In the genomic region with DNA sequence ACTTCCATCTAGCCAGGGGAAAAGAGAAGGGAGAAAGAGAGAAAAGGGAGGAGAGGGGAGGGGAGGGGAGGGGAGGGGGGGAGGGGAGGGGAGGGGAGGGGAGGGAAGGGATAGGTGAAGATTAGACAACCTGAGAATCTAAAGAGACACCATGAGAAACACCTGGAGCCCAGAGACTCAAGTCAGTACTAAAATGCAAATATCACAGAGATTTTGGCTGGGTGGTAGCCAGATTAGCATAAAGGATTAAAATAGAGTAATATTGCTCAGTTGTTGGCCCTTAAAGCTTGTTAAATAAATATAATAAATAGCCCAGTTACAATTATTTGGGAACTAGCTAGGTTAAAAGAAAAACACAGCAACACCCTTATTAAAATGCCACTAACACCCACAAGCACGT, we compare ENCODE assay signal across 11 mouse cellular contexts. TPM values are rescaled to one million over a fixed set of nuclear protein-coding genes. Genes with fewer than 3 reads are reported as not detected.
DNase-seq lines count a peak whose midpoint lies in the region; ATAC-seq and TF ChIP-seq lines count a peak whose summit lies in the region.
"Had no signal": no experiment of that assay in that cellular context is flagged by ENCODE, and none has a peak within 500 bp of the region (broad histone marks: within the 10 kb centered on the region; RNA-seq: fewer than 3 reads in every experiment).

No protein-coding gene starts in this region.

- TF ChIP-seq EP300 in liver, embryonic 14.5 days (IDR thresholded peaks at IDR 0.05; ENCODE audit: low read depth) = no peak

- H3K36me3 ChIP-seq in heart, embryonic 15.5 days = peaks cover 26% of the 10 kb centered on the region
- peaks cover 30% of the 10 kb centered on the region for H3K36me3 ChIP-seq in lung, embryonic 15.5 days
- peaks cover 55% of the 10 kb centered on the region for H3K36me3 ChIP-seq in embryonic facial prominence, embryonic 10.5 days (replicated peaks)
- peaks cover 66% of the 10 kb centered on the region for H3K36me3 ChIP-seq in liver, embryonic 14.5 days (replicated peaks; ENCODE audit: control insufficient read depth, insufficient read depth, low read depth)

- 88% methylated on average over 1 of the region's 1 CpGs for WGBS in heart, embryonic 15.5 days
- 86% methylated on average over 1 of the region's 1 CpGs for WGBS in lung, embryonic 15.5 days
- WGBS in embryonic facial prominence, embryonic 10.5 days = 97% methylated on average over 1 of the region's 1 CpGs
- 63% methylated on average over 1 of the region's 1 CpGs for WGBS in liver, embryonic 14.5 days (ENCODE audit: insufficient replicate concordance)

- no peaks in the 10 kb centered on the region for H3K9me3 ChIP-seq in heart, embryonic 15.5 days (replicated peaks)
- no peaks in the 10 kb centered on the region for H3K9me3 ChIP-seq in lung, embryonic 15.5 days
- no peaks in the 10 kb centered on the region for H3K9me3 ChIP-seq in embryonic facial prominence, embryonic 10.5 days
- no peaks in the 10 kb centered on the region for H3K9me3 ChIP-seq in liver, embryonic 14.5 days (ENCODE audit: control insufficient read depth, low read length)

- peak overlapping the region; percentile 83 for H3K4me2 ChIP-seq in heart, embryonic 15.5 days
- peak overlapping the region; percentile 63; the same call in 1 of the 2 replicates for H3K4me2 ChIP-seq in lung, embryonic 15.5 days
- H3K4me2 ChIP-seq in liver, embryonic 14.5 days (ENCODE audit: low read depth) = peak overlapping the region; percentile 90

- TF ChIP-seq CTCF in liver, embryonic 14.5 days (IDR thresholded peaks at IDR 0.05; ENCODE audit: low read depth) = no peak

- intact Hi-C loops in gastrocnemius, postnatal 14 days (cut with DNase I; ENCODE audit: low total_unique reads) = no loop called here

- H3K9ac ChIP-seq in heart, embryonic 15.5 days = no peak overlapping the region
- no peak overlapping the region for H3K9ac ChIP-seq in lung, embryonic 15.5 days
- peak overlapping the region; percentile 100 for H3K9ac ChIP-seq in liver, embryonic 14.5 days (replicated peaks)

- DNase-seq in heart, adult 18-20 months = no peak
- no peak for DNase-seq in lung, postnatal 10 days
- DNase-seq in embryonic facial prominence, embryonic 10.5 days (ENCODE audit: low spot score) = no peak
- DNase-seq in liver, embryonic 14.5 days (ENCODE audit: low read depth in 3 of 3, low spot score in 3 of 3) = no peak
- no peak for DNase-seq in spleen, adult 12 weeks (ENCODE audit: low spot score)
- no peak for DNase-seq in gastrocnemius, postnatal 14 days
- DNase-seq: adrenal gland, adult 8-10 months; kidney, postnatal 36 days had no signal

- ATAC-seq in heart, embryonic 15.5 days (replicated peaks; ENCODE audit: insufficient number of reproducible peaks, insufficient read depth, low FRiP score, low read depth) = no peak
- no peak for ATAC-seq in lung, embryonic 15.5 days (ENCODE audit: borderline replicate concordance, extremely low read depth, low FRiP score, low TSS enrichment)
- ATAC-seq in liver, embryonic 14.5 days (ENCODE audit: insufficient read depth) = no peak
- ATAC-seq: hindbrain, postnatal 0 days had no signal

- H3K27ac ChIP-seq in heart, embryonic 15.5 days = no peak overlapping the region
- H3K27ac ChIP-seq in lung, embryonic 15.5 days = no peak overlapping the region
- no peak overlapping the region for H3K27ac ChIP-seq in embryonic facial prominence, embryonic 10.5 days (replicated peaks)
- H3K27ac ChIP-seq in liver, embryonic 14.5 days = peak overlapping the region; percentile 1
- H3K27ac ChIP-seq: hindbrain, postnatal 0 days had no signal

- no peak overlapping the region for H3K4me3 ChIP-seq in heart, embryonic 15.5 days
- no peak overlapping the region for H3K4me3 ChIP-seq in lung, embryonic 15.5 days
- peak overlapping the region; percentile 97 for H3K4me3 ChIP-seq in embryonic facial prominence, embryonic 10.5 days
- H3K4me3 ChIP-seq in liver, embryonic 14.5 days (ENCODE audit: insufficient read depth in 1 of 2, low read depth in 2 of 2, low read length in 2 of 2) = peak overlapping the region; percentile 89 to 98

- H3K27me3 ChIP-seq in heart, embryonic 15.5 days = no peaks in the 10 kb centered on the region
- H3K27me3 ChIP-seq in lung, embryonic 15.5 days = no peaks in the 10 kb centered on the region
- no peaks in the 10 kb centered on the region for H3K27me3 ChIP-seq in embryonic facial prominence, embryonic 10.5 days (replicated peaks; ENCODE audit: low read depth, poor library complexity, severe bottlenecking)
- no peaks in the 10 kb centered on the region for H3K27me3 ChIP-seq in liver, embryonic 14.5 days (ENCODE audit: control insufficient read depth, insufficient read depth, low read length)

- peaks cover 18% of the 10 kb centered on the region for H3K4me1 ChIP-seq in heart, embryonic 15.5 days (replicated peaks)
- peaks cover 30% of the 10 kb centered on the region for H3K4me1 ChIP-seq in lung, embryonic 15.5 days
- peaks cover 32% of the 10 kb centered on the region for H3K4me1 ChIP-seq in embryonic facial prominence, embryonic 10.5 days
- peaks cover 18 to 25% of the 10 kb centered on the region in 2 experiments for H3K4me1 ChIP-seq in liver, embryonic 14.5 days (replicated peaks; ENCODE audit: control insufficient read depth in 2 of 2, insufficient read depth in 2 of 2, low read length in 1 of 2)

RNA-seq across cellular contexts. Expression of gene Mki67, which starts 3.6 kb away (rescaled TPM):
- polyA plus RNA-seq in heart, embryonic 15.5 days (2015; fragmentation: Nextera tagmentation; extraction: Ambion mirVana) = 20.2 and 27.1 TPM in 2 replicates
- 1 to 10 TPM; 1.4 to 1.8 TPM for total RNA-seq in heart, adult 18-20 months (2021)
- polyA plus RNA-seq in lung, embryonic 15.5 days (2015; fragmentation: Nextera tagmentation; extraction: Ambion mirVana) = 56.6 and 59.4 TPM in 2 replicates
- polyA plus RNA-seq in embryonic facial prominence, embryonic 10.5 days (2016; fragmentation: Nextera tagmentation; extraction: Ambion mirVana) = 45.7 and 46.9 TPM in 2 replicates
- polyA plus RNA-seq in liver, embryonic 14.5 days (2012; rRNA removed) = 48.0 and 97.2 TPM in 2 replicates
- polyA plus RNA-seq in liver, embryonic 14.5 days (2014; fragmentation: Nextera tagmentation; extraction: Ambion mirVana) = 118 and 129 TPM in 2 replicates
- total RNA-seq in gastrocnemius, postnatal 14 days (2021) = 10 to 100 TPM; 11.1 to 12.8 TPM

Comparison
In these comparisons a context has a peak if more than half of its experiments do, and no peak if none do; other contexts are left out.
1. H3K4me3 ChIP-seq: peak in embryonic facial prominence, embryonic 10.5 days (single experiment) and liver, embryonic 14.5 days (2 of 2); none in heart, embryonic 15.5 days (single experiment) and lung, embryonic 15.5 days (single experiment).
2. Peak in every context shown above with its lines, with median percentiles within 50 percentile points of each other: H3K4me2 ChIP-seq.